Mouse (Mus musculus): ENCODE data around the gene Nvl.

The Nvl gene

GRCm38 (mm10) chr1:181143950-181144836 is at the start of gene Nvl, which contains the start of gene Cnih4:
Gene Nvl (minus strand): TSS chr1:181144204.
Gene Cnih4 (plus strand): TSS chr1:181144693.
- peak; percentile 93 for DNase-seq

DNA sequence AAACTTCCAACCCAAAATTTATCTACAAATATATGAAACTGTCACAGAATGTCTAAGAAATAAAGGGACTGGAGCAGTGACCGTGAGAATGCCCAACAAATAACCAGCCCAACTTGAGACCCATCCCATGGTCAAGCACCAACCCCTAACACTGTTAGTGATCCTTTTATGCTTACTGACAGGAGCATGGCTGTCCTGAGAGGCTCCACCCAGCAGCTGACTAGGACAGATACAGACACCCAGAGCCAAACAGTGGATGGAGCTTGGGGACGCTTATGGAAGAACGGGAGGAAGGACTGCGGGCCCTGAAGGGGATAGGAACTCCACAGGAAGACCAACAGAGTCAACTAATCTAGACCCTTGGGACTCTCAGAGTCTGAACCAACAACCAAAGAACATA is 44.9 kb upstream of the Nvl start:
- DNase-seq = no peak

DNA sequence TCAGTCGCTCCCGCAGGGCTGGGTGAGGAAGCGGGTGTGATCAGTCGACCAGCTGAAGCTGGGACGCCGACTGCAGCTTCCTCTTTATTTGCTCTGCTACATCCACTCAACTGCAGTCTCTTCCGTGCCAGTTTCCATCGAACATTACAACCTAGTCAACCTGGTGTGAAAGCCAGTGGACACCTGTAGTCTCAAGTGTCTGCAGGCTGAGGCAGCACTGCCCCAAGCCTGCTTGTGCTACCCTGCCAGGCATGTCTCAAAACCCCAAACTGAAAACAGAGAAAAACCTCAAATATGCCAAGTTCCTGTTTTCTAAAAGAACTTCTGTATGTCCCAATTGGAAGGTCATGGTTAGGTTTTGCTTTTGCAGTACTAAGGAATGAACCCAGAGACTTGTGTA is 26.2 kb upstream of the Nvl start:
- DNase-seq = no peak

DNA sequence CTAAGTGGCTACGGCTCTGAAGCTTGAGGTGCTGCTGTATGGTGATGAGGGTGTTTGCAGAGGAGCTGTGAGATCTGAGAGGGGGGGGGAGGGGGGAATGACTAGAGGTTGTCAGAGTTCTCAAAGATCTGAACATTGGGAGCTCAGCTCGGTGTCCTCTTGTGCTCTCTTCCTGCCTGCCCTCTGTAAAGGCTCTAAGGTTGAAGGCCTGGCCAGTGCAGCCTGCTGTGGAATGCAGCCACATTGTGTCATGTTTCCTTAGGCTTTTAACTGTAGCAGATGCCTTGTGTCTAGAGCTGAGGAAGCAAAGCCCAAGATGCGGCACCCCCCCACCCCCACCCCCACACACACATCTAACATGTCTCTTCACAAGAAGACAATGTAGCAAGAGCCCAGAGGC is 24.4 kb upstream of the Nvl start:
- DNase-seq = no peak

- no peak for DNase-seq
Observed at GRCm38 (mm10) chr1:181167816-181168215, 23.8 kb upstream of the Nvl start.

GRCm38 (mm10) chr1:181151541-181151940 is 7.5 kb upstream of the Nvl start:
- no peak for DNase-seq

- DNase-seq = peak; percentile 91
Observed at GRCm38 (mm10) chr1:181150827-181151534, 7.0 kb upstream of the Nvl start.

- DNase-seq = no peak
Observed at GRCm38 (mm10) chr1:181150431-181150826, 6.4 kb upstream of the Nvl start.

DNA sequence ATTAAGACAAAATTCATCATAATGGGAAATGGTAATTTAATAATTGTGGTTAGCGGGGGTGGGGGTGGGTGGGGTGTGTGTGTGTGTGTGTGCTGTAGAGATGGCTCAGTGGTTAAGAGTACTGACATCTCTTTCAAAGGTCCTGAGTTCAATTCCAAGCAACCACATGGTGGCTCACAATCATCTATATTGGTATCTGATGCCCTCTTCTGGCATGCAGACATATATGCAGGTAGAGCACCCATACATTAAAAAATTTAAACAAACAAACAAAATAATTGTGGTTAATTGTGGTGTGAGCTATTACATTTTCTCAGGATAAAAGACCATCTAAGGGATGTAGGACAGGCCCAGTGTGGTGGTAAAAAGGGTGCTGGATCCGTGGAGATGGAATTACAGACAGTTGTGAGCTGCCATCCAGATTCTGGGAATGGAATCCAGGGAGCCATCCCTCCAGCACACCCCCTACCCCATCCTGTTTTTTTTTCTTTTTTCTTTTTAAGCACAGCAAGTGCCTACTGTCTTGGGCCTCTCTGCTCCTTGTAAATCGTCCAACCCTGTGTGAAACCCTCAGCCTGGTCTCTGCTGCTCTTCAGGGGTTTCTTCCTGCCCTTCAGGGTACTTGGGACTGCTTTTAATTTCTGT is 5.5 kb upstream of the Nvl start:
- no peak for DNase-seq

- no peak for DNase-seq
Observed at GRCm38 (mm10) chr1:181148540-181148939, 4.5 kb upstream of the Nvl start.

DNA sequence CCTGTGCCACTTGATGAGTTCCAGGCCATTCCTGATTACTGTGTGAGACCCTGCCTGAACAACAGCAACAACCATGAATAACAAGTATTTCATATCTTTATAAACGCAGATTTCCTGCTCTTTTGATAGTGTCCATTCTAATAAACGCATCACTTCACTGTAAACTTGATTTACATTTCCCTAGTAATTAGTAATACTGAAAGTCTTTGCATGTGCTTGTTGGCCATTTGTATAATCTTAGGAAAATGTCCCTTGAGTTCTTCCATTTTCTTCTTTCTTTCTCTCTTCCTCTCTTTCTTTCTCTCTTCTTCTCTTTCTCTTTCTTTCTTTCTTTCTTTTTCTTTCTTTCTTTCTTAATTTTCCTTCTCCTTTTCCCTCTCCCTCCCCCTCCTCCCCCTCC is 2.2 kb upstream of the Nvl start:
- DNase-seq = no peak

DNA sequence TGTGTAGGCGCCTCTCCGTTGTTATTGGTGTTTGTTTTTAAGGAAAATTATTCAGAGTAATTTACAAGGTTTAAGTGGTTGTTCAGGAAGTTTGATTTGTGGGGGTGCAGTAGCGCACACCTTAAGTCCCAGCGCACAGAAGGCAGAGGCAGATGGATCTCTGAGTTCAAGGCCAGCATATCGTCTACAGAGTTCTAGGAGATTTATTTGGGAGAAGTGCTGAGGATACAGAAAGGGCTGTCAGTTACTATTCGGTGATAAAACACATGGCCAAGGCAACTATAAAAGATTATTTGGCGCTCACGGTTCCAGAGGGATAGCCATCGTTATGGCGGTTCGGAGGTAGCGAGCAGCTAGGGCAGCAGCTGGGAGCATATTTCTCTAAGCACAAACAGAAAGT is 962 bp upstream of the Nvl start:
- DNase-seq = no peak

GRCm38 (mm10) chr1:181143609-181143949 is 425 bp downstream of the Nvl start:
- DNase-seq = no peak

DNA sequence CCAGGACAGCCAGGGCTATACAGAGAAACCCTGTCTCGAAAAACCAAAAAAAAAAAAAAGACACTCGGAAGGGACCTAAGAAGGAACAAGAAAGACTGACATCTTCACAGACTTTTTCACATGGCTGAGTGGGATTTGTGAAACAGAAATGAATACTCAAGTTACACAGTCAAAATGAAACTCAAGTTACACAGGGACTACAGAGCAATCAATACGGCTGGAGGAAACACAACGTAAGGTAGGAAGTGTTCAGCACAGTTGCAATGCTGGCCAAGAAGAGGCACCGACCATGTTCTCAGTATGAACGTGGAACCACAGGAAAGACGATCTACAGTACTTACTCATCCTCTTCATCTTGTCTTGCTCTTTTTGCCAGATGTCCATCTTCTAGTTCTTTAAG is 5.3 kb downstream of the Nvl start:
- no peak for DNase-seq

DNA sequence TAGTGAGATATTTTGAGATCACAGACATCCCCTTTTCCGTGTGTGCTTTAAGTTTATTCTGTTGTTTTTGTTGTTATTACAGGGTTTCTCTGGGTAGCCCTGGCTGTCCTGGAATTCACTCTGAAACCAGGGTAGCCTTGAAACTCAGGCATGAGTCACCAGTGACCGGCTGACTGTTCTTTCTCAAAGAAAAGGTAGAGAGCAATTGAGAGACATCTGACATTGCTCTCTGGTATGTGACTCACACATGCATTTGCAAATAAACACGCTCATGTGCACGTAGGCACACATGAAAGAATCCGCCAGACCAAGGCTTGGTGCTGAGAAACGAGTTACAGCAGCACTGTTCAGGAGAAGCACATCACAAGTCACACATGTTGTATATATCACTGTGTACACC is 12.1 kb downstream of the Nvl start:
- no peak for DNase-seq

GRCm38 (mm10) chr1:181126766-181127165 is 17.2 kb downstream of the Nvl start:
- no peak for DNase-seq

GRCm38 (mm10) chr1:181125916-181126315 is 18.1 kb downstream of the Nvl start:
- DNase-seq = no peak

GRCm38 (mm10) chr1:181124145-181124544 is 19.9 kb downstream of the Nvl start:
- DNase-seq = no peak

GRCm38 (mm10) chr1:181117112-181117511 is 26.9 kb downstream of the Nvl start:
- no peak for DNase-seq

- DNase-seq = no peak
Observed at GRCm38 (mm10) chr1:181090048-181090447, 54.0 kb downstream of the Nvl start.

DNA sequence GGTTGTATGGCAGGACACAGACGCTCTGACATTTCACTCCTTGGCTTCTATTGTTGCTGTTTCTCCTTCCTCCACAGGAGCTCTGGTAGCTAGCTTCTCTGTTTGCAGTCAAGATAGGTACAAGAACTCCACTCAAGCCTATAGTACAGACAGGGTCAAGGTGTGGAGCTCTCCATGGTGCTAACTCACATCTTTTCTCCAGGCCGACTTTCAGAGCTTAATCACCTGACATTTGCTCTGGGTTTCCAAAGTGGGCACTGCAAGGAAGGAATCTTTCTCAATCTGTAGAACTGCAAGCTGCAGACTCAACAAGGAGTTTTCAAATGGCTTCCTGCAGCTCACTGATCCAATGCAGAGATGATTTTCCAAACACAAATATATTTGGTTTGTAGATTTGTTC is 60.0 kb downstream of the Nvl start:
- no peak for DNase-seq

DNA sequence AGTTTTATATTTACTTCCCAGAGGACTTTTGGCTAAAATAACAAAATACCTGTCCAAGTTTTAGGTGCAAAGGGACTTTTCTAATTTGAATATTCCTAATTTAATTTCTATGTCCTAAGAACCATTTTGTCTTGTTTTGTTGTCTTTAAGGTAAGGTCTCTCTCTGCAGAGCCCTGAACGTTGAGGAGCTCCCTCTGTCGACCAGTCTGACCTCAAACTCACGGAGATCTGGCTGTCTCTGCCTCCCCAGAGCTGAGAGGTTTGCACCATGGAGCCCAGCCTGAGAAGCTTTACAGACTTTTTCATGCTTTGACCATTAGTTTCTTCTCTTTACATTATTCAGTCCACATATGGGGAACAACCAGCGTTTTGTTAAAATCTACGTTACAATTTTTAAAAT is 70.9 kb downstream of the Nvl start:
- no peak for DNase-seq

GRCm38 (mm10) chr1:181069671-181070070 is 74.3 kb downstream of the Nvl start:
- DNase-seq = peak; percentile 28

DNA sequence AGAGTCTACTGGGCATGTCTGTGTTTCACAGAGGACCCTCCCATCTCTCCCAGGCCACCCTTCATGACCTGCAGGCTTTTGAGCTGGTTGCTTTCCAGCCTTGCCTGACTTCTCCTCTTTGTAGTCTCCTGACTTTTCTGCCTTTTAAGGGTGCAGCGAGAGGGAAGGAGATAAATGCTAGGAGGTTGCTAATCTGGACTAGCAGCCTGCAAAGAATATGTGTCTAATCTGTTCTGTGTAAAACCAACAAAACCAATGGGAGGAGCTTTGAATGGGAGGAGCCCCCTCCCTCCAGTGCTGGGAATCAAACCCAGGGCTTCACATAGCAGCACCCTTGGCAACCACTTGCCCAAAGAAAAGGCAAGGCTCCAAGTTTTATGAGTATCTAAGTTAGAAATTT is 75.7 kb downstream of the Nvl start:
- DNase-seq = no peak

Data from layer of hippocampus, adult 9-11 months (tissue).